Mouse (Mus musculus) gastrocnemius, adult 2 months (tissue): ENCODE results near the gene Lamb2. TPM values are rescaled to one million over a fixed set of nuclear protein-coding genes. Genes with fewer than 3 reads are reported as not detected.

Source experiments
- DNase-seq: peaks from one replicate; pipeline ENCODE4 v3.0.0; 2022
- H3K27ac ChIP-seq: fragments of 200-600 bp; 2 replicates; pipeline ENCODE4 v1.8.1; 2022; ENCODE audit warnings: mild to moderate bottlenecking
- H3K4me3 ChIP-seq: fragments of 200-600 bp; 2 replicates; pipeline ENCODE4 v1.8.1; 2022; ENCODE audit warnings: mild to moderate bottlenecking, moderate library complexity
- CTCF ChIP-seq: fragments of 200-600 bp; IDR thresholded peaks from 2 replicates; pipeline ENCODE4 v1.8.1; 2022; ENCODE audit warnings: antibody characterized with exemption, mild to moderate bottlenecking, moderate library complexity
- intact Hi-C: fragments of 180-260 bp; cut with DNase I; formaldehyde crosslinking; loops from one replicate; pipeline ENCODE4 v1.15.1; 2025
- total RNA-seq, 2 experiments: library from RNA; stranded (reverse); gene quantifications; 2 replicates each; pipeline ENCODE4 v1.2.3; 2021

The Lamb2 gene
- total RNA-seq, 2 experiments from 2014 or later = 104 to 171 TPM

- intact Hi-C loops = no loop called here
- TF ChIP-seq CTCF = no peak
- no peak for DNase-seq
- Histone ChIP-seq H3K27ac (peak overlapping the region; percentile 93), H3K4me3 (peak overlapping the region; percentile 95)
These were observed 27.4 kb downstream of the Lamb2 start for GRCm38 (mm10) chr9:108506901-108507300.

GRCm38 (mm10) chr9:108507619-108508434 lies 28.3 kb downstream of the Lamb2 start, which contains the start of gene Qars:
TSS of gene Qars (plus strand) at chr9:108507706.
- intact Hi-C loops = loop anchor here (2.0 kb wide), 1 partner anchor 17 kb away; the partner anchor contains the start of gene Usp19
- H3K27ac ChIP-seq = peak within 1 kb of the TSS; percentile 93
- TF ChIP-seq CTCF = no peak
- DNase-seq = peak; percentile 96
- H3K4me3 ChIP-seq = peak within 1 kb of the TSS; percentile 95

- Histone ChIP-seq H3K4me3 (peak overlapping the region; percentile 95), H3K27ac (peak overlapping the region; percentile 93; the same call in 1 of the 2 replicates)
- TF ChIP-seq CTCF = no peak
- intact Hi-C loops = loop anchor here (2.0 kb wide), 1 partner anchor 18 kb away; the partner anchor contains the start of gene Usp19
- no peak for DNase-seq
These were observed 29.2 kb downstream of the Lamb2 start for GRCm38 (mm10) chr9:108508776-108509175.

GRCm38 (mm10) chr9:108516380-108517251 lies 37.1 kb downstream of the Lamb2 start, which contains the start of gene Qrich1:
TSS of gene Qrich1 (plus strand) at chr9:108516806.
- peak; percentile 19; the same call in 1 of the 2 replicates for TF ChIP-seq CTCF
- Histone ChIP-seq H3K4me3 (peak within 1 kb of the TSS; percentile 85), H3K27ac (peak within 1 kb of the TSS; percentile 98)
- peak; percentile 96 for DNase-seq
- intact Hi-C loops = loop anchor here (5.0 kb wide), 1 partner anchor 51 kb away; the partner anchor contains the start of genes Dalrd3 and Ndufaf3

GRCm38 (mm10) chr9:108517253-108517930 lies 37.9 kb downstream of the Lamb2 start:
- Histone ChIP-seq H3K4me3 (peak overlapping the region; percentile 85), H3K27ac (peak overlapping the region; percentile 98)
- peak; percentile 90 for DNase-seq
- intact Hi-C loops = loop anchor here (5.0 kb wide), 1 partner anchor 50 kb away; the partner anchor contains the start of genes Dalrd3 and Ndufaf3
- TF ChIP-seq CTCF = no peak

GRCm38 (mm10) chr9:108517931-108518332 lies 38.4 kb downstream of the Lamb2 start:
- H3K4me3 ChIP-seq = peak overlapping the region; percentile 85
- peak overlapping the region; percentile 98 for H3K27ac ChIP-seq
- intact Hi-C loops = loop anchor here (5.0 kb wide), 1 partner anchor 49 kb away; the partner anchor contains the start of genes Dalrd3 and Ndufaf3
- no peak for DNase-seq
- TF ChIP-seq CTCF = no peak

GRCm38 (mm10) chr9:108521604-108522003 lies 42.1 kb downstream of the Lamb2 start:
- intact Hi-C loops = no loop called here
- TF ChIP-seq CTCF = no peak
- H3K27ac ChIP-seq = no peak overlapping the region
- H3K4me3 ChIP-seq = no peak overlapping the region
- no peak for DNase-seq

- no peak for TF ChIP-seq CTCF
- intact Hi-C loops = no loop called here
- H3K4me3 ChIP-seq = no peak overlapping the region
- DNase-seq = no peak
- no peak overlapping the region for H3K27ac ChIP-seq
These were observed 43.8 kb downstream of the Lamb2 start for GRCm38 (mm10) chr9:108523341-108523740.

- no peak for TF ChIP-seq CTCF
- Histone ChIP-seq H3K4me3 (peak overlapping the region; percentile 17), H3K27ac (peak overlapping the region; percentile 6; the same call in 1 of the 2 replicates)
- intact Hi-C loops = loop anchor here (5.0 kb wide), 1 partner anchor 37 kb away; the partner anchor contains the start of gene Impdh2
- no peak for DNase-seq
These were observed 45.9 kb downstream of the Lamb2 start for GRCm38 (mm10) chr9:108525400-108525799.

- intact Hi-C loops = no loop called here
- no peak overlapping the region for H3K4me3 ChIP-seq
- no peak overlapping the region for H3K27ac ChIP-seq
- no peak for DNase-seq
- TF ChIP-seq CTCF = no peak
These were observed 51.4 kb downstream of the Lamb2 start for GRCm38 (mm10) chr9:108530954-108531353.

- no peak for TF ChIP-seq CTCF
- intact Hi-C loops = no loop called here
- no peak overlapping the region for H3K4me3 ChIP-seq
- DNase-seq = no peak
- H3K27ac ChIP-seq = no peak overlapping the region
These were observed 52.0 kb downstream of the Lamb2 start for GRCm38 (mm10) chr9:108531496-108531895.

Other genes with a start within 250 kb of the Lamb2 start
- gene Dag1, start 215.8 kb upstream of the Lamb2 start, total RNA-seq = 100 to 1,000 TPM; 170 to 229 TPM
- 10 to 100 TPM in 1 of 2 experiments, 1 to 10 TPM in 1; 9.3 to 11.9 TPM for gene Nicn1, start 189.3 kb upstream of the Lamb2 start, total RNA-seq
- 1 to 10 TPM; 1.0 to 1.4 TPM for gene Amt, start 182.9 kb upstream of the Lamb2 start, total RNA-seq
- gene Rhoa, start 173.6 kb upstream of the Lamb2 start, total RNA-seq = 100 to 1,000 TPM in 1 of 2 experiments, 10 to 100 TPM in 1; 95.0 to 122 TPM
- 10 to 100 TPM; 27.0 to 35.1 TPM for gene Tcta, start 173.6 kb upstream of the Lamb2 start, total RNA-seq
- gene Gpx1, start 140.8 kb upstream of the Lamb2 start, total RNA-seq = 10 to 100 TPM; 54.9 to 69.4 TPM
- gene Usp4, start 131.9 kb upstream of the Lamb2 start, total RNA-seq = 10 to 100 TPM; 68.7 to 74.6 TPM
- 1 to 10 TPM in 1 of 2 experiments, under 1 TPM in 1; 0.92 to 1.5 TPM for gene 1700102P08Rik, start 86.9 kb upstream of the Lamb2 start, total RNA-seq
- gene Ccdc36, start 51.3 kb upstream of the Lamb2 start, total RNA-seq = not detected
- not detected for gene BC048562, start 43.3 kb upstream of the Lamb2 start, total RNA-seq
- gene Ccdc71, start 19.2 kb upstream of the Lamb2 start, total RNA-seq = 10 to 100 TPM; 15.0 to 17.7 TPM
- 1 to 10 TPM; 1.7 to 2.5 TPM for gene Klhdc8b, start 18.2 kb upstream of the Lamb2 start, total RNA-seq
- gene Usp19, start 10.9 kb downstream of the Lamb2 start, total RNA-seq = 100 to 1,000 TPM; 124 TPM
- 10 to 100 TPM; 75.4 to 80.6 TPM for gene Qars, start 28.0 kb downstream of the Lamb2 start, total RNA-seq
- gene Qrich1, start 37.1 kb downstream of the Lamb2 start, total RNA-seq = 10 to 100 TPM; 53.3 to 58.9 TPM
- gene Impdh2, start 80.5 kb downstream of the Lamb2 start, total RNA-seq = 10 to 100 TPM; 59.7 to 67.4 TPM
- gene Ndufaf3, start 87.7 kb downstream of the Lamb2 start, total RNA-seq = 10 to 100 TPM; 20.6 to 39.2 TPM
- gene Dalrd3, start 90.2 kb downstream of the Lamb2 start, total RNA-seq = 10 to 100 TPM in 1 of 2 experiments, 1 to 10 TPM in 1; 8.0 to 11.3 TPM
- 1 to 10 TPM; 6.7 to 7.3 TPM for gene Wdr6, start 99.0 kb downstream of the Lamb2 start, total RNA-seq
- gene P4htm, start 117.9 kb downstream of the Lamb2 start, total RNA-seq = 1 to 10 TPM; 3.7 to 3.9 TPM
- 10 to 100 TPM; 61.9 to 83.9 TPM for gene Arih2, start 169.7 kb downstream of the Lamb2 start, total RNA-seq
- 10 to 100 TPM; 55.2 to 96.6 TPM for gene Slc25a20, start 182.4 kb downstream of the Lamb2 start, total RNA-seq
- gene Prkar2a, start 209.6 kb downstream of the Lamb2 start, total RNA-seq = 100 to 1,000 TPM; 164 to 181 TPM